Mouse (Mus musculus): Measurements from ENCODE around the gene Tmem14a.

GRCm38 (mm10) chr1:21252566-21253302 lies 34.4 kb downstream of the Tmem14a start:
- TF ChIP-seq CTCF (IDR thresholded peaks at IDR 0.05; ENCODE audit: extremely low read depth, insufficient read length, insufficient replicate concordance, low read depth, low read length): no peak
- no peak for TF ChIP-seq POLR2A (IDR thresholded peaks at IDR 0.05; ENCODE audit: low read depth, low read length)

All from small intestine, adult 2 months (tissue).